Mouse (Mus musculus) retina, embryonic 14.5 days (tissue): Measurements from ENCODE around the gene 4930568D16Rik.
A peak's percentile ranks its signal among the peaks of the same experiment; 100 is the strongest.

ENCODE experiments used
- DNase-seq: peaks from one replicate; pipeline ENCODE4 v3.0.0-alpha.2; 2015; ENCODE audit warnings: low spot score

The 4930568D16Rik gene

DNA sequence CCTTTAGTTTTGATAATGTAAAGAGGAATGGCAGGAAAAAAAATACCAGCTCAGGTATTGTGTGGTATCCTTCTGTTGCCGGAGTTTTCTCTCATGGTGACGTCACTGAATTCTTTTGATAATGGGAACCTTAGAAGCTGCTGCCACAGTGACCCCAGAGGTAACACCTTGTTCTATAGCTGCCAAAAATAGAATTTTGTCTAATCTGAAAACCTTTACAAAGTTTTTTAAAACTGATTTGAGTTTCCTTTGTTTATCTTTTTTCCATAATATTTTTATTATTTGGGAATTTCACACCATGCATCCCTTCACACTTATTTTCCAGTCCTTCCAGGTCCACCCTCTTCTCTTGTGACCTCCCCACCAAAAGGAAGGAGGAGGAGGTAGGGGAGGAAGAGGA, at the start of gene 4930568D16Rik:
Gene 4930568D16Rik, minus strand, starts transcription at position 101 of the 400 bp plus-strand sequence.
- DNase-seq, result no peak

DNA sequence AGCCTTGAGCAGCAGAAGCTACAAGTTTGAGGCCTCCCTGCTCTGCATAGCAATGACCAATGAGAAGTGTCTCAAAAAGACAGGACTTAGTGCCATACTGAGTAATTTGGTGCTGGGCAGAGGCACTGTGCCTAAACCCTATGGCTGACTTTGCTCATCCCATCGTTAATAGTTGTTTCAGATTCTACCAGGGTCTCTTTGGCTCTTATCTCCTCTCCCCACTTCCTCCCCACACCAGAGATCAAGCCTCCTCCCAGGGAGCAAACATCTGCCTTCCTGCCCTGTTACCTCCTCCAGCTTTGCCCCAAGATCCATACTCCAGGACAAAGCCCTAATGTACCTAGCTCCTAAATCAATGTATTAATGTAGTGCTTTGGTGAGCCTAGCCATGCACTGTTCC, 49.7 kb upstream of the 4930568D16Rik start:
- no peak for DNase-seq

DNA sequence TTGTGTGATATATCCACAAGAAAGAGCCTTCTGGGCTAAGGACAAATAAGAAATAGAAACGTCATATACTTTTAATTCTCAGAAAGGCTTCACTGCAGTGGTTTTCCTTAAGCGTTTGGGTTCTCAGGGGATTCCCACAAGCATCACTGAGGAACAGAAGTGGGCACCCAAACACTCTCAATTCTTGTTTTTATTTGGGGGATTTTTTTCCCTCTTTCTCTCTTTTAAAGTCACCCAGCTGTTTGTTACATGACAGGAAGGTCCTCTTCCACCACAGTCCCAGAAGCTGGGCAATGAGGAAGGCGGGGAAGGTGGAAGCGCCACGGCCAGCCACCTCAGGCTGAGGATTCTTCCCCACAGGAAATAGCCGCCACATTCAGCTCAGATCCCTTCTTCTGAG, 48.9 kb upstream of the 4930568D16Rik start:
- no peak for DNase-seq

DNA sequence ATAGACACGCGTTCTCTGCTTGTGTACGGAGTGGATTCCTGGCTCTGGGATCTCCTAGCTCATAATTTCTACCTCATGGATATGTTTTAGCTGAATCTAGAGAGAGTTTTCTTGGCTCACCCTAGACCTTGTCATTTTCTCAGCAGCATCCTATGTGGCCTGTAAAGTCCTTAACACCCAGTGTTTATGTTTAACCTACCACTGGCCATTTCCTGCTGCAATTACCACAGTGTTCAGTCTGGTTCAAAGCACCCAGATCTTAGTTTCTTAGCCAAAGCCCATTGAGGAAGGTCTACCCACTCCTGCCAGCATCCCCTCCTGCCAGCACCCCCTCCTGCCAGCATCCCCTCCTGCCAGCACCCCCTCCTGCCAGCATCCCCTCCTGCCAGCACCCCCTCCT, 45.3 kb upstream of the 4930568D16Rik start:
- DNase-seq, result no peak

DNA sequence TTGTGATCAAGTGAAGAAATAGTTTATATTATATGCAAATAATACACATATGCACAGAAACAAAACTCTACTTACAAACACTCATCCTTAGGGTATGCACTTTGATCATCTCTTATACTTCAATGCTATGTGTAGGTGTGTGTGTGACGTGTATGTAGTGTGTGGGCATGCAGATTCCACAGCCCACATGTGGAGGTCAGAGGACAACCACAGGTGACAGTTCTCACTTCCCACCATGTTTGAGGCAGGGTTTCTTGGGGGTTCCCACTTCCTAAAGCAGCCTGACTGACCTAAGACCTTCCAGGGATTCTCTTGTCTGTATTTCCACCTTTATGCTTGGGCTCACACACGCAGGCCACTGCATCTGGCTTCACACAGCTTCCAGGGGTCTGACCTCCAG, 44.7 kb upstream of the 4930568D16Rik start:
- DNase-seq, result no peak

DNA sequence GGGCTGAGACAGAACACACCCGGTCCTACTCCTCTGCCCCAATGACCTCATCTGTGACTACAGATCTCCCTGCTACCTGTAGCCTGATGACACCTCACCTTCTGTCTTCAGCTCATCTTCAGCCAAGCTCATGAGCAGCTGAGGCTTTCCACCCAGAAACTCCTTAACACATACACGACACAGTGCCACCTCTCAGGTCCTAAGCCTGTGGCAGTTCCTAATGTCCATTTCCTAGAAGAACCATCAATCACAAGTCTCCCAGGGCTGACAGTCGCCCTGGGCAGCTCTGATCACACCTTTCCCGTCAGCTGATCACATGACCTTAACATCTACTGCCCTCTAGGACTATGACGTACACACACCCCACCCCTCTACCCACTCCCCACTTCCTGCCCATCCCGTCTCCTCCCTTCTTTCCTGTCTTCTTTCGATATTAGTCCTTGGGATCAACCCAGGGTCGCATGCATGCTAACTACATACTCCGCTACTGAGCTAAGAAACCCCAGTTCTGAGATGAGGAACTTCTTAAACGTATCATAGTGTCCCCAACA, 44.2 kb upstream of the 4930568D16Rik start:
- DNase-seq, result no peak

DNA sequence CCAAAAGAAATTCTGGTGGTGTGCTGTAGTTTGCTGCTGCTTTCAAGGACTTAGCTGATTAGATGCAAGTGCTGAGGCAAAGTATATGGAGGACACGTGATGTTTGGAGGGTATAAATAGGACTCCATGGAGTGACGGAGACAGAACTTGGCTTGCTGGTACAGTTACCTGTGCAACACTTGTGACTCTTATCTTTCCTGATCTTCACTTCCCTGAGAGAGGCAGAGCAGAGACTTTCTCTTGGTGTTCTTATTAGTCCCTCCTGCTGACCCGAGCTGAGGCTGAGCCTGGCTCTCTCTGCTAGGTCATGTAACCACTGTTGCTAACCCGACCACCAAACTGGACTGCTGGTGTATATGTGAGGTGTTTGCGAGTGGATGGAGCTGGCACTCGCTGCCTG, 41.9 kb upstream of the 4930568D16Rik start:
- no peak for DNase-seq

DNA sequence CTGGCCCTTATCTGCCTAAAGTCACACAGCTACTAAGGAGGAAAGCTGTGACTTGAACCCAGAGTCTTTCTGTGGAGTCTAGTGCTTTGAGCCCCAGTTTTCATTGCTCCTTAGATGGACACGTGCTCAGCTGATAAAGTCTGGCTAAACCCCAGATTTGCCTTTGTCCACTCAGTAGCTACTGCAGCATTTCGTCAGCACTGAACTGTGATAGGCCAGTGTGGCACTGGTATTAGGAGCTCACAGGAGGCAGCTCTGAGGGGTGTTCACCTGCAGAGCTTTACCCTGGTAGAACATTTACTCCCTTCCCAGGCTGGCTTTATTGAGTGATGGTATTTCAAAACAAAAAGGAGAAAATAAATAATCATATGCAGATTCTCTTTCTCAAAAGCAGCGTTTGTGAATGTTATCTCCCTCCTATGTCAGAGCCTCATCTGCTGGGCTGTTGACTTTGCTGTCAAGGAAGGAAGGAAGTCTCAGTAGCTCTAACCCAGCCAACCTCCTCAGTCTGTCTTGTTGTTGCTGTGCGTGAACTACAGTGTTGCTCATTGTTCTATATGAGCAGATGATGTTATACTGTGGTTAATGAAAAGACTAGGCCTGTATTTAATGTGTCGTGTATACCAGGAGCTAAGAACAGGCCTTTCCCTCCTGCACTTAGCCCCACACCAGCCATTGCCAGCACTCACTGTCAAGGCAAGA, 41.0 kb upstream of the 4930568D16Rik start:
- DNase-seq, result no peak

DNA sequence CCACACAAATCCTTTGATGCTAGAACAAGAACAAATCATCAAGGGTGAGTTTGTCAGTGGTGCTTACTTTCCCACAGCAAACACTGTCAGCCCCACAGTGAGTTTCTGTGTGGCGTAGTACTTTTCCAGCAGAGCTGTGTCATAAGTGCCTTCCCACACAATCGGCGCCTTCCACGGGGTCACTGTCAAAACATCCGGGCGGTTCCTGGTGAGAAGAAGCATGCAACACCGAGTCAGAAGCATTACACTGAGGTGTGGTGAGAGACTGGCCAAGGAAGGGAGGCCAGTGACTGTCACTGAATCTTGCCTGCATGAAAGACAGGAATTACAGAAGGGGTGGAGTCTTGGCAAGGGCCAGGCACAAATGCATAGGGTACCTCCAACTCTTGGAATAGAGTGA, 40.3 kb upstream of the 4930568D16Rik start:
- DNase-seq, result no peak

DNA sequence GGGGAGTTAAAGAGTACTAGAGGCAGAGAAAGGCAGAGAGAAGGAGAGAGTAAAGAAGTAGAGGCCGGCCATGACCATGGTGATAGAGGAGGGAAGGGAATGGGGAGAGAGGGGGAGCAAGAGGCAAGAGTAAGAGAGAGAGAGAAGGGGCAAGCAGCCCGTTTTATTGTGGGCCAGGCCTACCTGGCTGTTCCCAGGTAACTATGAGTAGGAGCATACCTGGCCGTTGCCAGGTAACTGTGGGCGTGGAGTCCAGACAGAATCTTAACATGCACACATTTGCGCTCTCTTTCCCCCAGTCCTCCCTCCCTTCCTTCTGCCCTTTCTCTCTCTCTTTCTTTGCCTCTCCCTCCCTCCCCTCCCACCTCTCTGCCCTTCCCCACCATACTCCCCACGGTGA, 39.7 kb upstream of the 4930568D16Rik start:
- DNase-seq, result no peak

DNA sequence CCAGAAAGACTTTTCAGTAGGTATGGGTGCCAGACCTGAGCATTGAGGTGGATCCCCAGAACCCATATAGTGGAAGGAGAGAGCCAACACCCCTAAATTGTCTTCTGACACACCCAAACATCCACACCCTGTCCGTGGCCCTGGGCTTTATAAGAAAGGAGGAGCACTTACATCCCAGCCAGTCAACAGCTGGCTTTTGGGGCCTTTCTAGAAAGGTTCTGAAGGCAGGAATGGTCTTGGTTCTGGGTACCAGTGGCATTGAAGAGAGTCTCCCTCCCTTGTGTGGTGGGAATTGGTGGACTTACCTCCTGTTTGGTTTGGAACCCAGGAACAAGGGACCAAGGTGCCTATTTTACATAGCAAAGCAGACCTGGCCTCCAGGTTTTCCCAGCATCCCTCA, 39.1 kb upstream of the 4930568D16Rik start:
- no peak for DNase-seq

DNA sequence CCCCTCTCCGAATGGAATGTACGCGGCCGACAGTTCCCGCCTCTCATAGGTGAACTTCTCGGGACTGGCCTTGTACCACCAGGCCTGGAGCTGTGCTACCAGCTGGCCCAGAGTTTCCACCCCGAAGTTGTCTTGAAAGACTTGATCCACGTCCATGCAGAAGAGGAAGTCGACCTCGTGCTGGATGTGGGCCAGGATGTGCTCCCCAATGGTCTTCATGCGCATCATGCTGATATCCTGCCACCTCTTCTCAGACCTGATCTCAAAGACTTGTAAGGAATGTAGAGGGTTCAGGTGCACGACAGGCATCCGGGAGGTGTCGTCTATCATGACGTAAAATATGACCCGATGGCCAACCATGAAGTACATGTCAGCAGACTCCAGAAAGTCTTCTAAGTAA, 34.9 kb upstream of the 4930568D16Rik start:
- DNase-seq, result no peak

DNA sequence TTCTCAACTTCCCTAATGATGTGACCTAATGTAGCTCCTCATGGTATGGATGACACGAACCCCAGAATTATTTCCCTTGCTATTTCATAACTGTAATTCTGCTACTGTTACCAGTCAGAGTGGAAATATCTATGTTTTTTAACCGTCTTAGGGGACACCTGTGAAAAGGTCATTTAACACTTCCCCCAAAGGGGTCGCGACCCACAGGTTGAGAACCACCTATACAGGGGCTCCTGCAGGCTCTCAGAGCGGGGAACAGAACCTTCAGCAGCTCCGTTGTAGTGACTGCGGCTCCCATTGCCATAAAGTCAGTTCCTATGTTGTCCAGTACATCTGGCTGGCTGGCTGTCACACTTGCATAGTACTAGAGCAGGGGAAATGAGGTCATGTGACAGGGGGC, 33.2 kb upstream of the 4930568D16Rik start:
- no peak for DNase-seq

DNA sequence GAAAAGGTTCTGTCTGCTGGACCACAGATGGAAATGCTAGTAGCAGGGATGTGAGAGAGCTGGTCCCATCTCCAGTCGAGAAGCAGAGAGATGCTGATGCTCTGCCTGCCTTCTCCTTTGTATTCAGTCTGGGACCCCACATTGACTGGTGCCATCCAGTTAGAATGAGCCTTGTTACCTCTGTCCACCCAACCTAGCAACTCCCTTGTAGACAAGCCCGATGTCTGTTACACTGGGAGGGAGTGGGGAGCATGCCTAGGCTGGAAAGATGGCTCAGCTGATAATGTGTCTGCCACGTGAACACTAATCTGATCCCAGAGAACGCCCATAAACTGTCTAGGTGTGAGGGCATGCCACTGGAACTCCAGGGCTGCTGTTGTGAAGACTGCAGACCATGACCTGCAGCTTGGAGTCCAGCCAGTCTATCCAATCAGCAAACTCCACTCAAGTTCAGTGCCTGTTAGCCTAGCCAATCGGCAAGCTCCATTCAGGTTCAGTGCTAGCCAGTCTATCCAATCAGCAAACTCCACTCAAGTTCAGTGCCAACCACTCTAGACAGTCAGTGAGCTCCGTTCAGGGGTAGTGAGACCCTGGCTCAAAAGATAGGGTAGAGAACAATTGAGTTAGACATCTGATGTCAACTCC, 30.8 kb upstream of the 4930568D16Rik start:
- DNase-seq, result no peak

DNA sequence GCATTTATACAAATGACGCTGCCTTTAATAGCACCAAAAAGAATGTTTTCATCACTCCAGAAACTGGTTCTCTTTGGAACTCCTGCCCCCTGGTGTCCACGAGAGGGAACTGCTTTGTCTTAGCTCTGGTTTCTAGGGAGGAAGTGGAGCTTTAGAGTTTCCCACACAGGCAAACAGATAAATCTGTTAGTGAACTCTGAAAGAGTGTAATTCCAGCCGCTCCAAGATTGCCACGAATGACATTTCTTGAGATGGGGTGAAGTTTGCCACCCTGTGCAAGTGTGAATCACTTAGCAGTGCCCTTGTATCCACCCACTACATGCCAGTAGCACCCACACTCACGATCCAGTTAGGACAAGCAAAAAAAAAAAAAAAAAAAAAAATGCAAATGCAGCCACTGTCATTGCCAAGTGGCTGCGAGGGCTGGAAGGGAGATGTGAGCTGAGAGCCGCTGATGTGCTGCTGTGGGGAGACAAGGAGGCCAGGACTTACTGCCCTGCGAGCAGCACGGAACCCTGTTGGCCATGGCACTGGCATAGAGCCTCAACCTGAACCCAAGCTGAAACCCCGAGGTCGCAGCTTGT, 30.2 kb upstream of the 4930568D16Rik start:
- DNase-seq, result peak; percentile 76

DNA sequence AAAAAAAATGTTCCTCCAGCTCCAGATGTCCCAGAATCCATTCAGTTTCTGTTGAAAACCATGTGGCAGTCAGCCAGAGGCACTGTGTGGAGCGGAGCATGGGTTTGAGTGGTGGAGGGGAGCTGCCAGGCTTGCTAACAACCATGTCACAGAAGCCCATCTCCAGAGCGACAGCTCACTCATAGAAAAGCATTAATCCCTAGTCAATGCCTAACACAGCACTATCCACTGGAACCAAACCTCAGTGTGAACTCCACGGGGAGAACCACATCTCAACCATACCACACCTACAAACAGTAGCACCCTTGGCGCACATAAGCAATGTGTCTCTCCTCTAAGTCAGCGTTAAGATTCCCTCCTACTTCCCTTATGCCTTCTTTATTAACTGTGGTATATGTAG, 29.6 kb upstream of the 4930568D16Rik start, which contains the start of gene 4930402F06Rik:
Gene 4930402F06Rik, minus strand, starts transcription at position 80 of the 400 bp plus-strand sequence.
- no peak for DNase-seq

DNA sequence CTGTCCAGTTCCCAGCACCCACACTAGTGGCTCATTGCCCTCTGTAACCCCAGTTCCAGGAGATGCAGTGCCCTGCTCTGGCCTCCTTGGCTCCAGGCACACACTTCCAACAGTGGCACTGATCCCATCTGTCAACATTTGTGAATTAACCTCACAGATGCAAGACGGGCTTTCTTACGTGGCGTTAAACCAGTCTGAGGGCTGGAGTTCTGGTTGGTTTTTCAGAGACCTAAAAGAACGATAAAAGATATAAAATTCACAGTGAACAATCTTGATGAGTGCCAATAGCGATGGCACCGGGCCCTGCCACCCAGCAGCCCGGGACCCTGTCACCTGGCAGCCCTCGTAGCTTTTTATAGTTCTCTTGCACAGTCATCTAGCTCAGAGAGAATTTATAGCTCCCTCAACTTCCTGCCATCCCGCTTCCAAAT, 17.9 kb upstream of the 4930568D16Rik start:
- no peak for DNase-seq

DNA sequence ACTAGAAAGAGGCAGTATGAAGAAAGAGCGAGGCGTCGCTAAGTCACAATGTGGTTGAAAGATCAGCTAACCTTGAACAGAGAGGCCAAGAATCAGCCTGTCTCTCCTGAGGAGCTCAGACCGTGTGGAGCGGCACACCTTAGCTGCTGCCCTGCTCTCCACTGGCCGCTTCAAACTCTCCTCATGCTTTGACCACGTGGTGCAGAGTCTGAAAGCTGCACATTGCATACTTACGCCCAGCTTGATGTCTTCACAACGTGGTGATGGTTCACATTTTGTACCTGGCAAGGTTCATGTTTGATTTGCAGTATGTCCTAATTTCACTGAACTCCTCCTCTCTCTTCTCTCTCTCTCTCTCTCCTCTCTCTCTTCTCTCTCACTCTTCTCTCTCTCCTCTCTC, 11.8 kb upstream of the 4930568D16Rik start:
- DNase-seq, result no peak

DNA sequence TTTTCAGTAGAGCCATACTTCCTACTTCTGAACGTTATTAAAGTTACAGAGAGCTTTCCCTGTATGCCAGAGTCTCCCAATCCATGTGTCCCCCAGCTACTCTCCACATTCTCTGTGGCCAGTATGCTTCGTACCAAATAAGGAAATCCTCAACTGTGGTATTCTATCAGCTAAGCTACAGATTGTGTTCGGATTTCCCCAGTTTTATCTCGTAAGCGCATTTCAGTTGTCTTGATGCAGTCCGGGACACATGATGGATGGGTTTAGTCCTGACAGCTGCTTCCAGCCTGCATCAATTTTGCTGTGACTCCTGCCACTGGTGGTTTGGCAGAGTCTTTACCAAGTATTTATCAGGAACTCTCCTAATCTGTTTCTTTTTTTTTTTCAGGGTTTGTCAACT, 10.1 kb upstream of the 4930568D16Rik start:
- no peak for DNase-seq

DNA sequence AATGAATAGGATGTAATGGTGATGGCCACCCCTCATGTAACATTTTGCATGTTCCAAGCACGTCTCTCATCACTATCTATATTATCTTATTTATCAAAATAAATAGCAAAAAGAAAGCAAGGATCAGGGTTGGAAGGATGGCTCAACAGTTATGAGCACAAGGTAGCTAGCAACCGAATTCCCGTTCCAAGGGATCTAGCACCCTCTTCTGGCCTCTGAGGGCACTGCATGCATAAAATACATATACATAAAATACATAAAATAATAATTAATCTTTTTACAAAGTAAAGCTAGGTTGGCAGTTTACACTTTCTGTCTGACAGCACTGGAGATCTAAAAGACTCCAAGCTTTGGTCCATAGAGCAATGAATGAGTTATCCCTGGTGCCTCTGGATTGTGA, 5.5 kb upstream of the 4930568D16Rik start:
- peak; percentile 70 for DNase-seq

DNA sequence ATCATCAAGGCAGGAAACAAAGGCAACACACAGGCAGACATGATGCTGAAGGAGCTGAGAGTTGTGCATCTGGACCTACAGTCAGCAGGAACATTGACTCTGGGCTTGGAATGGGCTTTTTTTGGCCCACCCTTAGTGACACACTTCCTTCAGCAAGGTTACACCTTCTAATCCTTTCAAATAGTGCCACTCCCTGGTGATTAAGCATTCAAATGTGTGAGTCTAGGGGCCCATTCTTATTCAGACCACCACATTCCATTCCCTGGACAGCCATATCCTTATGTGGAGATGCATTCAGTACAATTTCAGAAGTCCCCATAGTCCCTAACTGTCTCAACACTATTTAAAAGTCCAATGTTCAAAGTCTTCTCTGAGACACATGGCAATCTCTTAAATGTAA, 3.2 kb upstream of the 4930568D16Rik start:
- DNase-seq, result no peak

DNA sequence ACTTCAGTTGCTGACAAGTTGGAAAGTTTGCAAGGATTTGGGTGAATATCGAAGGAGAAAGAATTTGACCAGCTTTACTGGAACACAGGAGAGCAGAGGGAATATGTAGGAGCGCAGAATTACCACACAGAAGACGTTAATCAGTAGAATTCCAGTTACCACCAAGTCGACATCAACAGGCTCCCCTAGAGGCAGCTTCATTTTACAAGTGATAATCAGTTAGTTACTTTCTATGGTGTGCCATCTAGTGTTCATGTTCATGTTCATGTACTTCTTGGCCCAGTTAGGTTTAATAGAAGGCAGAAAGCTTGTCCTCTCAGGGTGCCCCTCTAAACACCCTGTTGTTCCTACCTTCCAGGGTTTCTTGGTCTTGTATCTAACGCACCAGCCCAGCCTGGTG, 18.3 kb downstream of the 4930568D16Rik start:
- DNase-seq, result peak; percentile 72

DNA sequence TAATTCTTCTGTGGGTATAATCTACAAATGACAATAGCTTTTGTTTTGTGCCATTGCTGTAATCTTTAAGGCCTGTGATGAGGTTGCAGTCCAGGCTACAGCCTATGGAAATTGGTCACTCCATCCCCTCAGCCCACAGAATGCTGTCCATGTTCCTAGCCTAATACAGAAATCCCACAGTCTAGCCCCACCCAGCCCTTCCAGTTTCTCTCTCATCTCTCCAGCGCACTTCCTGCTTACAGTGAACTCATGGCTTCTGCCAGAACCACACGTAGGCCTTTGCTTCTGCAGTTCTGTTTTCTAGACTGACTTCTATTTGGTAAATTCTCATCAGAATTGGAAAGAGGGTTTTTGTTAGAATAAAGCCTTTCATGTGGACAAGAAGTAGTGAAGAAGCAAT, 21.5 kb downstream of the 4930568D16Rik start:
- no peak for DNase-seq
